Mouse (Mus musculus) cerebellum, adult (tissue): ENCODE measurements around the gene Cox4i2.

Source experiments
- ATAC-seq: cut with Nextera tagmentation; 2 replicates; pipeline ENCODE4 v1.9.2; 2017; ENCODE audit warnings: mild to moderate bottlenecking, moderate library complexity, mixed read lengths; ENCODE audit not compliant: insufficient number of reproducible peaks, low FRiP score, low TSS enrichment

The Cox4i2 gene

GRCm38 (mm10) chr2:152733201-152733600 is 20.8 kb upstream of the Cox4i2 start:
- ATAC-seq, result no peak

- no peak for ATAC-seq
Observed at GRCm38 (mm10) chr2:152734501-152734900, 19.5 kb upstream of the Cox4i2 start.

GRCm38 (mm10) chr2:152734984-152735383 is 19.0 kb upstream of the Cox4i2 start:
- ATAC-seq, result peak; percentile 57; the same call in 1 of the 2 replicates

- no peak for ATAC-seq
Observed at GRCm38 (mm10) chr2:152736090-152736601, 17.8 kb upstream of the Cox4i2 start, which contains the start of gene Id1. Gene Id1 (plus strand): TSS chr2:152736251.

GRCm38 (mm10) chr2:152736748-152737147 is 17.2 kb upstream of the Cox4i2 start:
- ATAC-seq, result no peak

- no peak for ATAC-seq
Observed at GRCm38 (mm10) chr2:152737306-152738221, 16.4 kb upstream of the Cox4i2 start.

- ATAC-seq, result no peak
Observed at GRCm38 (mm10) chr2:152738341-152738740, 15.6 kb upstream of the Cox4i2 start.

- no peak for ATAC-seq
Observed at GRCm38 (mm10) chr2:152739031-152739841, 14.7 kb upstream of the Cox4i2 start.

- no peak for ATAC-seq
Observed at GRCm38 (mm10) chr2:152739842-152740260, 14.1 kb upstream of the Cox4i2 start.

GRCm38 (mm10) chr2:152740490-152740889 is 13.5 kb upstream of the Cox4i2 start:
- ATAC-seq, result no peak

GRCm38 (mm10) chr2:152741153-152742041 is 12.6 kb upstream of the Cox4i2 start:
- ATAC-seq, result no peak

GRCm38 (mm10) chr2:152742435-152742834 is 11.5 kb upstream of the Cox4i2 start:
- ATAC-seq, result no peak

- ATAC-seq, result 0 out of 2 replicates have a peak, but pooled peaks have one; percentile 26
Observed at GRCm38 (mm10) chr2:152756474-152757393, 2.8 kb downstream of the Cox4i2 start.

GRCm38 (mm10) chr2:152757478-152757877 is 3.5 kb downstream of the Cox4i2 start:
- peak; percentile 79 for ATAC-seq

- no peak for ATAC-seq
Observed at GRCm38 (mm10) chr2:152758351-152758750, 4.4 kb downstream of the Cox4i2 start.

- ATAC-seq, result no peak
Observed at GRCm38 (mm10) chr2:152763310-152763709, 9.3 kb downstream of the Cox4i2 start.

GRCm38 (mm10) chr2:152764172-152765044 is 10.4 kb downstream of the Cox4i2 start:
- no peak for ATAC-seq
